ENCODE assay signal across 25 mouse cellular contexts in the genomic region with DNA sequence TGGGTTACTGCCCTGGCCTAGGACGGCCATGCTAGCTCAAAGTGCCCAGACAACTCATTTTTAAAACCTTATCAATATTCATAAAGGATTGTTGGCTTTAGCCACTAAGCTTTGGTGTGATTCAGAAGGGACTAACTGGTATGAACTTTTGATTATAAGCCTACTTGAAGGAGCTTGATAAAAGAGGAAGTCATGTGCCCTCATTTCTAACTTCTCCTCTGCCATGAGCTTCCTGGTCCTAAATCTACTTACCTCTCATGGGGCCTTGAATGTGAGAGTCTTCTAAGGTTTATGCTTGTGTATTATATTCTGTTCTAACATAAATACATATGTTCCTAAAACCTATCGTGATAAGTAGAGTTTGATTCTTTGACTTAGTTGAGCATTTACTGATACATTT.
"Had no signal": no experiment of that assay in that cellular context is flagged by ENCODE, and none has a peak within 500 bp of the region (broad histone marks: within the 10 kb centered on the region; RNA-seq: fewer than 3 reads in every experiment).

No protein-coding gene starts in this region.

- DNase-seq: gastrocnemius, postnatal 14 days; gastrocnemius, postnatal 36 days; heart, adult 18-20 months; heart, postnatal 14 days; heart, postnatal 36 days; kidney, adult 11 months; kidney, adult 2 months; kidney, adult 9 months; kidney, postnatal 14 days; kidney, postnatal 4 days; layer of hippocampus, postnatal 36 days; left cerebral cortex, postnatal 4 days had no signal

- H3K27ac ChIP-seq: heart, embryonic 13.5 days; heart, embryonic 15.5 days; hindbrain, embryonic 13.5 days; hindbrain, embryonic 15.5 days; hindbrain, postnatal 0 days; kidney, embryonic 15.5 days; kidney, postnatal 0 days; layer of hippocampus, adult 2 months; limb, embryonic 13.5 days; limb, embryonic 15.5 days; liver, embryonic 12.5 days; liver, embryonic 14.5 days had no signal

- H3K4me3 ChIP-seq: heart, embryonic 13.5 days; heart, embryonic 15.5 days; hindbrain, embryonic 13.5 days; hindbrain, embryonic 15.5 days; kidney, embryonic 15.5 days; layer of hippocampus, adult 2 months; limb, embryonic 13.5 days; limb, embryonic 15.5 days; liver, embryonic 12.5 days had no signal

- H3K4me1 ChIP-seq: hindbrain, embryonic 13.5 days; hindbrain, embryonic 15.5 days; kidney, embryonic 15.5 days; limb, embryonic 15.5 days; liver, embryonic 12.5 days had no signal

- H3K27me3 ChIP-seq: heart, embryonic 13.5 days; heart, embryonic 15.5 days; hindbrain, embryonic 13.5 days; hindbrain, embryonic 15.5 days; kidney, embryonic 15.5 days; limb, embryonic 13.5 days; limb, embryonic 15.5 days; liver, embryonic 12.5 days had no signal

- ATAC-seq: hindbrain, postnatal 0 days; intestine, embryonic 16.5 days; liver, embryonic 12.5 days had no signal

- H3K36me3 ChIP-seq: heart, embryonic 13.5 days; heart, embryonic 15.5 days; hindbrain, embryonic 13.5 days; hindbrain, embryonic 15.5 days; kidney, embryonic 15.5 days; limb, embryonic 13.5 days; limb, embryonic 15.5 days; liver, embryonic 12.5 days had no signal

- H3K9me3 ChIP-seq: heart, embryonic 13.5 days; heart, embryonic 15.5 days; hindbrain, embryonic 13.5 days; hindbrain, embryonic 15.5 days; kidney, embryonic 15.5 days; limb, embryonic 13.5 days; limb, embryonic 15.5 days; liver, embryonic 12.5 days had no signal
